Mouse (Mus musculus) stomach, embryonic 16.5 days (tissue): Measurements from ENCODE around the gene B3galt4. TPM values are rescaled to one million over a fixed set of nuclear protein-coding genes. Genes with fewer than 3 reads are reported as not detected.
A peak's percentile ranks its signal among the peaks of the same experiment; 100 is the strongest.
"Not testable (repeated sequence)": the region's sequence is repeated elsewhere in the genome, so short reads cannot be mapped to it uniquely, and the experiment has no call there.

Experiments
- ATAC-seq: fragments of 200-750 bp; cut with Nextera tagmentation; 2 replicates; pipeline ENCODE4 v1.8.0; 2017; ENCODE audit warnings: moderate number of reproducible peaks, moderate TSS enrichment; ENCODE audit not compliant: insufficient read depth, low FRiP score
- H3K27ac ChIP-seq: fragments of 300-500 bp; sonication (generic); 2 replicates; pipeline ENCODE4 v1.5.1; 2014; ENCODE audit warnings: low read length
- H3K27me3 ChIP-seq: fragments of 300-500 bp; sonication (generic); 2 replicates; pipeline ENCODE4 v1.6.1; 2014; ENCODE audit warnings: low read length, control low read depth, mixed read lengths; ENCODE audit not compliant: control insufficient read depth, insufficient read depth
- H3K36me3 ChIP-seq: fragments of 300-500 bp; sonication (generic); 2 replicates; pipeline ENCODE4 v1.6.1; 2014; ENCODE audit warnings: low read length; ENCODE audit not compliant: control insufficient read depth, insufficient read depth
- H3K4me1 ChIP-seq: fragments of 300-500 bp; sonication (generic); 2 replicates; pipeline ENCODE4 v1.6.1; 2014; ENCODE audit warnings: low read length, control low read depth, mixed read lengths; ENCODE audit not compliant: control insufficient read depth, insufficient read depth
- H3K4me2 ChIP-seq: fragments of 300-500 bp; sonication (generic); 2 replicates; pipeline ENCODE4 v1.6.1; 2014; ENCODE audit warnings: low read depth, low read length, mixed read lengths
- H3K4me3 ChIP-seq: fragments of 300-500 bp; sonication (generic); replicated peaks from 2 replicates; pipeline ENCODE4 v1.5.1; 2014; ENCODE audit warnings: mild to moderate bottlenecking, low read length
- H3K9ac ChIP-seq: fragments of 300-500 bp; sonication (generic); 2 replicates; pipeline ENCODE4 v1.6.1; 2014; ENCODE audit warnings: low read length
- H3K9me3 ChIP-seq: fragments of 300-500 bp; sonication (generic); replicated peaks from 2 replicates; pipeline ENCODE4 v1.6.1; 2016; ENCODE audit warnings: low read length, control low read depth; ENCODE audit not compliant: control insufficient read depth
- WGBS: fragments of 180-500 bp; shearing (Covaris S2); extraction: QIAGEN DNeasy Blood & Tissue Kit; methylation state at CpG from one replicate; pipeline ENCODE4 v1.1.7; 2014; 5-methylcytosine and 5-hydroxymethylcytosine counted together
- polyA plus RNA-seq: library from polyadenylated mRNA; unstranded; fragments of >200 nt; fragmentation: Nextera tagmentation; extraction: Ambion mirVana; gene quantifications from 2 replicates; pipeline ENCODE4 v1.2.1, GENCODE M21; 2015

Gene B3galt4
- polyA plus RNA-seq, 1 experiment from 2014 or later = 8.6 TPM

GRCm38 (mm10) chr17:33952015-33952414 is 727 bp upstream of the B3galt4 start:
- H3K9ac ChIP-seq, H3K9me3 ChIP-seq, H3K36me3 ChIP-seq, H3K27me3 ChIP-seq, ATAC-seq: not testable (repeated sequence)
- Histone ChIP-seq H3K4me1 (peaks cover 46% of the 10 kb centered on the region), H3K4me3 (peak overlapping the region; percentile 57; the same call in 1 of the 2 replicates), H3K4me2 (peak overlapping the region; percentile 87), H3K27ac (peak overlapping the region; percentile 94; the same call in 1 of the 2 replicates)
- WGBS = 73% methylated on average over 13 of the region's 13 CpGs

GRCm38 (mm10) chr17:33950131-33950625 is 1.1 kb downstream of the B3galt4 start:
- 69% methylated on average over 10 of the region's 10 CpGs for WGBS
- peak overlapping the region; percentile 87 for H3K4me2 ChIP-seq

GRCm38 (mm10) chr17:33948905-33949537 is 2.3 kb downstream of the B3galt4 start:
- WGBS = 79% methylated on average over 19 of the region's 19 CpGs
- H3K36me3 ChIP-seq = no peaks in the 10 kb centered on the region; the same call in 1 of the 2 replicates
- H3K27ac ChIP-seq = peak overlapping the region; percentile 42
- no peaks in the 10 kb centered on the region for H3K27me3 ChIP-seq
- no peaks in the 10 kb centered on the region for H3K9me3 ChIP-seq
- H3K4me3 ChIP-seq = no peak overlapping the region
- peaks cover 35% of the 10 kb centered on the region for H3K4me1 ChIP-seq
- H3K9ac ChIP-seq = no peak overlapping the region
- ATAC-seq = peak; percentile 61; the same call in 1 of the 2 replicates
- H3K4me2 ChIP-seq = 0 out of 2 replicates have a peak overlapping the region, but pooled peaks have one; percentile 87

More at GRCm38 (mm10) chr17:33950131-33950625, 1.1 kb downstream of the B3galt4 start:
- Histone ChIP-seq H3K27ac (peak overlapping the region; percentile 94; the same call in 1 of the 2 replicates), H3K36me3 (no peaks in the 10 kb centered on the region; the same call in 1 of the 2 replicates), H3K9ac (peak overlapping the region; percentile 77), H3K4me1 (peaks cover 41% of the 10 kb centered on the region), H3K9me3 (no peaks in the 10 kb centered on the region), H3K27me3 (no peaks in the 10 kb centered on the region), H3K4me3 (peak overlapping the region; percentile 57)
- no peak for ATAC-seq

GRCm38 (mm10) chr17:33948090-33948904 is 3.0 kb downstream of the B3galt4 start:
- Histone ChIP-seq H3K9ac (no peak overlapping the region), H3K4me3 (no peak overlapping the region)

GRCm38 (mm10) chr17:33947430-33948089 is 3.7 kb downstream of the B3galt4 start:
- no peaks in the 10 kb centered on the region for H3K27me3 ChIP-seq
- H3K9me3 ChIP-seq = no peaks in the 10 kb centered on the region
- H3K4me2 ChIP-seq = no peak overlapping the region
- no peak overlapping the region for H3K4me3 ChIP-seq
- no peak overlapping the region for H3K9ac ChIP-seq
- H3K36me3 ChIP-seq = peaks cover 4% of the 10 kb centered on the region
- no peak for ATAC-seq
- 84% methylated on average over 10 of the region's 10 CpGs for WGBS
- no peak overlapping the region for H3K27ac ChIP-seq
- H3K4me1 ChIP-seq = peaks cover 21% of the 10 kb centered on the region

More at GRCm38 (mm10) chr17:33948090-33948904, 3.0 kb downstream of the B3galt4 start:
- no peaks in the 10 kb centered on the region for H3K9me3 ChIP-seq
- peak overlapping the region; percentile 14; the same call in 1 of the 2 replicates for H3K27ac ChIP-seq
- 83% methylated on average over 22 of the region's 22 CpGs for WGBS
- H3K4me2 ChIP-seq = no peak overlapping the region
- peaks cover 4% of the 10 kb centered on the region for H3K36me3 ChIP-seq
- ATAC-seq = no peak
- peaks cover 28% of the 10 kb centered on the region for H3K4me1 ChIP-seq
- H3K27me3 ChIP-seq = no peaks in the 10 kb centered on the region

- 93% methylated on average over 15 of the region's 15 CpGs for WGBS
- Histone ChIP-seq H3K9me3 (no peaks in the 10 kb centered on the region), H3K27ac (no peak overlapping the region), H3K4me2 (no peak overlapping the region), H3K36me3 (peaks cover 4% of the 10 kb centered on the region; the same call in 1 of the 2 replicates), H3K4me1 (peaks cover 16% of the 10 kb centered on the region), H3K9ac (no peak overlapping the region), H3K4me3 (no peak overlapping the region), H3K27me3 (no peaks in the 10 kb centered on the region)
- no peak for ATAC-seq
Measured at GRCm38 (mm10) chr17:33943454-33943853, 7.8 kb downstream of the B3galt4 start.

- Histone ChIP-seq H3K4me2 (peak overlapping the region; percentile 95), H3K36me3 (peaks cover 4% of the 10 kb centered on the region; the same call in 1 of the 2 replicates), H3K4me3 (peak overlapping the region; percentile 94), H3K9me3 (no peaks in the 10 kb centered on the region), H3K4me1 (peaks cover 16% of the 10 kb centered on the region), H3K9ac (peak overlapping the region; percentile 92), H3K27me3 (no peaks in the 10 kb centered on the region), H3K27ac (no peak overlapping the region)
- WGBS = 51% methylated on average over 19 of the region's 19 CpGs
- no peak for ATAC-seq
Measured at GRCm38 (mm10) chr17:33941381-33941780, 9.9 kb downstream of the B3galt4 start.

GRCm38 (mm10) chr17:33940981-33941380 is 10.3 kb downstream of the B3galt4 start:
- Histone ChIP-seq H3K27ac (no peak overlapping the region), H3K27me3 (no peaks in the 10 kb centered on the region), H3K9me3 (no peaks in the 10 kb centered on the region), H3K4me2 (peak overlapping the region; percentile 95), H3K4me3 (peak overlapping the region; percentile 94), H3K36me3 (peaks cover 5% of the 10 kb centered on the region; the same call in 1 of the 2 replicates), H3K9ac (peak overlapping the region; percentile 92), H3K4me1 (peaks cover 16% of the 10 kb centered on the region)
- ATAC-seq = no peak
- 1% methylated on average over 26 of the region's 26 CpGs for WGBS
